22 mouse cellular contexts compared by ENCODE assay signal in the genomic region with DNA sequence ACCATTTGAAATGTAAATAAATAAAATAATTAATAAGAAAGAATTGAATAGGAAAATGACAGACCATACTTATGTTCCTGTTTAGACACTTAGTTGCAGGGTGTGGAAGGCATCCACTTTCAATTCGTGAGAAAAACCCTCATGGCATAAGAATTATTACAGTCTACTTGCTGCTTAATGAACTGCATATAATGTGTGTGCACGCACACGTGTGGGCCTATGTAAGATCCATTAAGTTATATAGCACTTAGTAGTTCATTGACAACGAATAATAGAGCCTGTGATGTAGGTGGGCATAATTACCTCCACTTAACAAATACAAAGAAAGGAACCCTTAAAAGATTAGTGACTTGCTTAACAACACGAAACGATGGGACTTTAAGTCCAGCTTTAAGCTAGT.
DNase-seq lines count a peak whose midpoint lies in the region; ATAC-seq lines count a peak whose summit lies in the region.
"Had no signal": no experiment of that assay in that cellular context is flagged by ENCODE, and none has a peak within 500 bp of the region (broad histone marks: within the 10 kb centered on the region; RNA-seq: fewer than 3 reads in every experiment).

No protein-coding gene starts in this region.

- peak; percentile 72; the same call in 1 of the 2 replicates for ATAC-seq in kidney, embryonic 16.5 days (ENCODE audit: low FRiP score, low TSS enrichment)
- peak; percentile 69 for ATAC-seq in neural tube, embryonic 13.5 days (ENCODE audit: low read depth)
- ATAC-seq: forebrain, embryonic 14.5 days; forebrain, embryonic 16.5 days had no signal

- no peaks in the 10 kb centered on the region for H3K36me3 ChIP-seq in kidney, embryonic 16.5 days (ENCODE audit: insufficient read depth, low read length)
- H3K36me3 ChIP-seq in neural tube, embryonic 13.5 days = no peaks in the 10 kb centered on the region
- H3K36me3 ChIP-seq: embryonic facial prominence, embryonic 13.5 days; embryonic facial prominence, embryonic 15.5 days; forebrain, embryonic 10.5 days; forebrain, embryonic 12.5 days had no signal

- DNase-seq in kidney, postnatal 4 days = no peak
- DNase-seq in neural tube, embryonic 10.5 days (ENCODE audit: extremely low spot score, low spot score) = no peak
- DNase-seq in gastrocnemius, postnatal 14 days = no peak
- DNase-seq: adrenal gland, adult 2 months; adrenal gland, postnatal 10 days; adrenal gland, postnatal 25 days; cerebellum, adult 11 months; cerebellum, adult 18-20 months; cerebellum, adult 8-10 months; cerebellum, adult 9-11 months; cerebellum, postnatal 14 days; cerebellum, postnatal 36 days; embryo, embryonic 11 days had no signal

- intact Hi-C loops in gastrocnemius, postnatal 14 days (cut with DNase I; ENCODE audit: low total_unique reads) = no loop called here

- H3K9ac ChIP-seq in kidney, embryonic 16.5 days (replicated peaks; ENCODE audit: low read length) = no peak overlapping the region
- no peak overlapping the region for H3K9ac ChIP-seq in neural tube, embryonic 13.5 days
- H3K9ac ChIP-seq: embryonic facial prominence, embryonic 13.5 days; embryonic facial prominence, embryonic 15.5 days; forebrain, embryonic 12.5 days had no signal

- H3K9me3 ChIP-seq in kidney, embryonic 16.5 days (ENCODE audit: low read length) = no peaks in the 10 kb centered on the region
- no peaks in the 10 kb centered on the region for H3K9me3 ChIP-seq in neural tube, embryonic 13.5 days
- H3K9me3 ChIP-seq: embryonic facial prominence, embryonic 13.5 days; embryonic facial prominence, embryonic 15.5 days; forebrain, embryonic 10.5 days; forebrain, embryonic 12.5 days had no signal

- no peak overlapping the region for H3K27ac ChIP-seq in kidney, embryonic 16.5 days (ENCODE audit: low read length)
- no peak overlapping the region for H3K27ac ChIP-seq in neural tube, embryonic 13.5 days (replicated peaks)
- H3K27ac ChIP-seq: embryonic facial prominence, embryonic 13.5 days; embryonic facial prominence, embryonic 15.5 days; forebrain, embryonic 10.5 days; forebrain, embryonic 12.5 days had no signal

- peaks cover 9% of the 10 kb centered on the region; the same call in 1 of the 2 replicates for H3K4me1 ChIP-seq in kidney, embryonic 16.5 days (ENCODE audit: insufficient read depth, low read length)
- 0 out of 2 replicates have a peak, but pooled peaks cover 6% of the 10 kb centered on the region for H3K4me1 ChIP-seq in neural tube, embryonic 13.5 days (replicated peaks)
- H3K4me1 ChIP-seq: embryonic facial prominence, embryonic 15.5 days; forebrain, embryonic 12.5 days had no signal

- 35% methylated on average over 6 of the region's 6 CpGs for WGBS in kidney, embryonic 16.5 days
- 28% methylated on average over 6 of the region's 6 CpGs for WGBS in neural tube, embryonic 13.5 days

- H3K4me2 ChIP-seq in kidney, embryonic 16.5 days (replicated peaks; ENCODE audit: low read depth, low read length) = no peak overlapping the region
- no peak overlapping the region for H3K4me2 ChIP-seq in neural tube, embryonic 13.5 days
- H3K4me2 ChIP-seq: embryonic facial prominence, embryonic 13.5 days; embryonic facial prominence, embryonic 15.5 days; forebrain, embryonic 12.5 days had no signal

- no peak overlapping the region for H3K4me3 ChIP-seq in kidney, embryonic 16.5 days (ENCODE audit: low read length)
- H3K4me3 ChIP-seq in neural tube, embryonic 13.5 days = no peak overlapping the region
- H3K4me3 ChIP-seq: embryonic facial prominence, embryonic 13.5 days; embryonic facial prominence, embryonic 15.5 days; erythroblast, embryonic 14.5 days; forebrain, embryonic 10.5 days; forebrain, embryonic 12.5 days had no signal

- no peaks in the 10 kb centered on the region for H3K27me3 ChIP-seq in kidney, embryonic 16.5 days (ENCODE audit: insufficient read depth, low read length)
- no peaks in the 10 kb centered on the region for H3K27me3 ChIP-seq in neural tube, embryonic 13.5 days
- H3K27me3 ChIP-seq: embryonic facial prominence, embryonic 13.5 days; embryonic facial prominence, embryonic 15.5 days; forebrain, embryonic 12.5 days had no signal
